Mouse (Mus musculus) embryonic facial prominence, embryonic 15.5 days (tissue): ENCODE data around the gene Uchl3. TPM values are rescaled to one million over a fixed set of nuclear protein-coding genes. Genes with fewer than 3 reads are reported as not detected.
A peak's percentile ranks its signal among the peaks of the same experiment; 100 is the strongest.

Source experiments
- ATAC-seq: fragments of 200-750 bp; cut with Nextera tagmentation; 2 replicates; pipeline ENCODE4 v1.8.0; 2017; ENCODE audit warnings: low read depth, moderate TSS enrichment; ENCODE audit not compliant: insufficient number of reproducible peaks, low FRiP score, low TSS enrichment
- H3K27ac ChIP-seq: fragments of 300-500 bp; sonication (generic); replicated peaks from 2 replicates; pipeline ENCODE4 v1.5.1; 2015; ENCODE audit warnings: mild to moderate bottlenecking, inconsistent platforms
- H3K27me3 ChIP-seq: fragments of 300-500 bp; sonication (generic); 2 replicates; pipeline ENCODE4 v1.6.1; 2015; ENCODE audit warnings: inconsistent platforms
- H3K36me3 ChIP-seq: fragments of 300-500 bp; sonication (generic); 2 replicates; pipeline ENCODE4 v1.6.1; 2015; ENCODE audit warnings: mild to moderate bottlenecking, inconsistent platforms
- H3K4me1 ChIP-seq: fragments of 300-500 bp; sonication (generic); 2 replicates; pipeline ENCODE4 v1.6.1; 2015; ENCODE audit warnings: inconsistent platforms
- H3K4me2 ChIP-seq: fragments of 300-500 bp; sonication (generic); replicated peaks from 2 replicates; pipeline ENCODE4 v1.6.1; 2015; ENCODE audit warnings: mild to moderate bottlenecking, inconsistent platforms
- H3K4me3 ChIP-seq: fragments of 300-500 bp; sonication (generic); replicated peaks from 2 replicates; pipeline ENCODE4 v1.5.1; 2015; ENCODE audit warnings: mild to moderate bottlenecking, inconsistent platforms
- H3K9ac ChIP-seq: fragments of 300-500 bp; sonication (generic); 2 replicates; pipeline ENCODE4 v1.6.1; 2015; ENCODE audit warnings: inconsistent platforms
- H3K9me3 ChIP-seq: fragments of 300-500 bp; sonication (generic); replicated peaks from 2 replicates; pipeline ENCODE4 v1.6.1; 2016; ENCODE audit warnings: inconsistent platforms
- WGBS: fragments of 180-500 bp; shearing (Covaris S2); methylation state at CpG from one replicate; pipeline ENCODE4 v1.1.7; 2015; 5-methylcytosine and 5-hydroxymethylcytosine counted together
- polyA plus RNA-seq: library from polyadenylated mRNA; unstranded; fragments of >200 nt; fragmentation: Nextera tagmentation; extraction: Ambion mirVana; gene quantifications from 2 replicates; pipeline ENCODE4 v1.2.1, GENCODE M21; 2015

Gene Uchl3
- 103 TPM in 2 replicates for polyA plus RNA-seq

GRCm38 (mm10) chr14:101653581-101654525 lies at the start of gene Uchl3:
Gene Uchl3, plus strand, starts transcription at chr14:101653967.
- no peaks in the 10 kb centered on the region for H3K27me3 ChIP-seq
- WGBS: under 1% methylated on average over 81 of the region's 81 CpGs
- peak; percentile 84 for ATAC-seq
- H3K4me2 ChIP-seq: peak within 1 kb of the TSS; percentile 92
- H3K9ac ChIP-seq: peak within 1 kb of the TSS; percentile 78
- peak within 1 kb of the TSS; percentile 61; the same call in 1 of the 2 replicates for H3K27ac ChIP-seq
- peaks cover 6% of the 10 kb centered on the region for H3K4me1 ChIP-seq
- H3K9me3 ChIP-seq: no peaks in the 10 kb centered on the region
- no peaks in the 10 kb centered on the region for H3K36me3 ChIP-seq
- H3K4me3 ChIP-seq: peak within 1 kb of the TSS; percentile 99

- H3K4me2 ChIP-seq: no peak overlapping the region
- H3K9me3 ChIP-seq: no peaks in the 10 kb centered on the region
- H3K4me1 ChIP-seq: peaks cover 7% of the 10 kb centered on the region
- no peak overlapping the region for H3K27ac ChIP-seq
- H3K4me3 ChIP-seq: no peak overlapping the region
- 70% methylated on average over 2 of the region's 2 CpGs for WGBS
- no peaks in the 10 kb centered on the region for H3K36me3 ChIP-seq
- ATAC-seq: no peak
- no peaks in the 10 kb centered on the region for H3K27me3 ChIP-seq
- no peak overlapping the region for H3K9ac ChIP-seq
Measured at GRCm38 (mm10) chr14:101605843-101606242, 47.9 kb upstream of the Uchl3 start.

- peaks cover 7% of the 10 kb centered on the region for H3K4me1 ChIP-seq
- peak overlapping the region; percentile 70 for H3K4me3 ChIP-seq
- H3K9ac ChIP-seq: peak overlapping the region; percentile 63
- peak overlapping the region; percentile 83 for H3K27ac ChIP-seq
- WGBS: under 1% methylated on average over 61 of the region's 62 CpGs
- no peaks in the 10 kb centered on the region for H3K36me3 ChIP-seq
- H3K9me3 ChIP-seq: no peaks in the 10 kb centered on the region
- ATAC-seq: peak; percentile 49
- no peaks in the 10 kb centered on the region for H3K27me3 ChIP-seq
- H3K4me2 ChIP-seq: peak overlapping the region; percentile 98
Measured at GRCm38 (mm10) chr14:101607631-101608518, 45.9 kb upstream of the Uchl3 start.

- under 1% methylated on average over 62 of the region's 62 CpGs for WGBS
- peak within 1 kb of the TSS; percentile 70 for H3K4me3 ChIP-seq
- peak; percentile 89 for ATAC-seq
Measured at GRCm38 (mm10) chr14:101608519-101609368, 45.0 kb upstream of the Uchl3 start, which contains the start of gene Tbc1d4. Gene Tbc1d4, minus strand, starts transcription at chr14:101609191.

GRCm38 (mm10) chr14:101610701-101611100 lies 43.1 kb upstream of the Uchl3 start:
- H3K4me3 ChIP-seq: no peak overlapping the region
- no peak for ATAC-seq
- H3K4me1 ChIP-seq: peaks cover 7% of the 10 kb centered on the region
- no peak overlapping the region for H3K4me2 ChIP-seq
- 75% methylated on average over 10 of the region's 10 CpGs for WGBS
- H3K27ac ChIP-seq: no peak overlapping the region
- no peaks in the 10 kb centered on the region for H3K36me3 ChIP-seq
- H3K9me3 ChIP-seq: no peaks in the 10 kb centered on the region
- H3K27me3 ChIP-seq: no peaks in the 10 kb centered on the region
- no peak overlapping the region for H3K9ac ChIP-seq

More at GRCm38 (mm10) chr14:101608519-101609368, 45.0 kb upstream of the Uchl3 start, which contains the start of gene Tbc1d4:
- peak within 1 kb of the TSS; percentile 83 for H3K27ac ChIP-seq
- H3K36me3 ChIP-seq: no peaks in the 10 kb centered on the region
- peaks cover 7% of the 10 kb centered on the region for H3K4me1 ChIP-seq
- H3K4me2 ChIP-seq: peak within 1 kb of the TSS; percentile 98
- H3K9me3 ChIP-seq: no peaks in the 10 kb centered on the region
- H3K27me3 ChIP-seq: no peaks in the 10 kb centered on the region
- peak within 1 kb of the TSS; percentile 63 for H3K9ac ChIP-seq

- Histone ChIP-seq H3K4me2 (no peak overlapping the region), H3K4me3 (no peak overlapping the region), H3K36me3 (no peaks in the 10 kb centered on the region), H3K27ac (no peak overlapping the region), H3K4me1 (no peaks in the 10 kb centered on the region), H3K9me3 (no peaks in the 10 kb centered on the region), H3K9ac (no peak overlapping the region), H3K27me3 (no peaks in the 10 kb centered on the region)
- 48% methylated on average over 1 of the region's 1 CpGs for WGBS
- ATAC-seq: no peak
Measured at GRCm38 (mm10) chr14:101613206-101613605, 40.6 kb upstream of the Uchl3 start.

- Histone ChIP-seq H3K9ac (no peak overlapping the region), H3K27me3 (no peaks in the 10 kb centered on the region), H3K9me3 (no peaks in the 10 kb centered on the region), H3K4me3 (no peak overlapping the region), H3K36me3 (no peaks in the 10 kb centered on the region), H3K27ac (no peak overlapping the region), H3K4me2 (no peak overlapping the region), H3K4me1 (no peaks in the 10 kb centered on the region)
- no peak for ATAC-seq
- 74% methylated on average over 9 of the region's 9 CpGs for WGBS
Measured at GRCm38 (mm10) chr14:101616178-101616577, 37.6 kb upstream of the Uchl3 start.

- no peak overlapping the region for H3K27ac ChIP-seq
- no peaks in the 10 kb centered on the region for H3K27me3 ChIP-seq
- H3K4me1 ChIP-seq: no peaks in the 10 kb centered on the region
- no peak overlapping the region for H3K9ac ChIP-seq
- 88% methylated on average over 5 of the region's 5 CpGs for WGBS
- H3K9me3 ChIP-seq: no peaks in the 10 kb centered on the region
- no peak overlapping the region for H3K4me3 ChIP-seq
- ATAC-seq: no peak
- no peaks in the 10 kb centered on the region for H3K36me3 ChIP-seq
- no peak overlapping the region for H3K4me2 ChIP-seq
Measured at GRCm38 (mm10) chr14:101617680-101618079, 36.1 kb upstream of the Uchl3 start.

GRCm38 (mm10) chr14:101630548-101630947 lies 23.2 kb upstream of the Uchl3 start:
- Histone ChIP-seq H3K4me2 (no peak overlapping the region), H3K36me3 (peaks cover 19% of the 10 kb centered on the region), H3K27ac (no peak overlapping the region), H3K27me3 (no peaks in the 10 kb centered on the region), H3K9ac (no peak overlapping the region), H3K4me1 (no peaks in the 10 kb centered on the region), H3K4me3 (no peak overlapping the region), H3K9me3 (no peaks in the 10 kb centered on the region)
- 69% methylated on average over 2 of the region's 2 CpGs for WGBS
- ATAC-seq: no peak

- no peak for ATAC-seq
- Histone ChIP-seq H3K27ac (no peak overlapping the region), H3K9ac (no peak overlapping the region), H3K4me3 (no peak overlapping the region), H3K9me3 (no peaks in the 10 kb centered on the region), H3K4me1 (peaks cover 8% of the 10 kb centered on the region), H3K36me3 (peaks cover 19% of the 10 kb centered on the region), H3K27me3 (no peaks in the 10 kb centered on the region), H3K4me2 (no peak overlapping the region)
- 100% methylated on average over 1 of the region's 1 CpGs for WGBS
Measured at GRCm38 (mm10) chr14:101635765-101636164, 18.0 kb upstream of the Uchl3 start.
